Mouse (Mus musculus) yolk sac, embryonic 10.5 days (tissue): Measurements from ENCODE around the gene Snrk.
A peak's percentile ranks its signal among the peaks of the same experiment; 100 is the strongest.

ENCODE experiments used
- DNase-seq: peaks from one replicate; pipeline ENCODE4 v3.0.0-alpha.2; 2017; ENCODE audit warnings: low spot score

The Snrk gene

DNA sequence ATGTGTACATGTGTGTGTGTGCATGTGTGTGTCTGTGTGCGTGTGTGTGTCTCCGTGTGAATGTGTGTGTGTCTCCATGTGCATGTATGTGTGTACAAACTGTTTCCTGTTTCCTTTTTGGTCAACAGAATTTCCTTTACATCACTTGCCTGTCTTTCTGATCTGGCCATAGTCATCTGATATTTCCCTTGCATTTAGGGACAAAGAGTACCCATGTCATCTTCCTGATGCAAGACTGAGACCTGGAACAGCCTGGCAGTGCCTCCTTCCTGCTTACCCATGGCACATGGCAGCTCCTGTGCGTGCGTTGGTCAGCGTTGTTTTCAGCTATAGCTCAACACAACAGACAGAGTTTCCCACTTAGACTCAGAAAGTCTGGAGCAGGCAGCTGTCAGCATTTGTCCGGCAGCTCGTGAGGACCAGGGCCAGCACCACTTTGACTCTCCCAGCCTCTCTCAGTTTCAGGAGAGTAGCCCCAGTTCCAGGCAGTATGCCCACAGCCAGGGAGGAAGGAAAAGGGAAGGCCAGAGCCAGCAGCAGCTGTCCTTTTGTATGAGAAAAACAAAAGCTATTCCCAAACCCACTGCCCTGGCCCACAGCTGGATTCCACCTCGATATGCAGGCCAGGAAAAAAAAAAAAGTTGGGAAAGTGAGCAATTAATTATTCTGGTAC is 7.4 kb upstream of the Snrk start:
- no peak for DNase-seq

DNA sequence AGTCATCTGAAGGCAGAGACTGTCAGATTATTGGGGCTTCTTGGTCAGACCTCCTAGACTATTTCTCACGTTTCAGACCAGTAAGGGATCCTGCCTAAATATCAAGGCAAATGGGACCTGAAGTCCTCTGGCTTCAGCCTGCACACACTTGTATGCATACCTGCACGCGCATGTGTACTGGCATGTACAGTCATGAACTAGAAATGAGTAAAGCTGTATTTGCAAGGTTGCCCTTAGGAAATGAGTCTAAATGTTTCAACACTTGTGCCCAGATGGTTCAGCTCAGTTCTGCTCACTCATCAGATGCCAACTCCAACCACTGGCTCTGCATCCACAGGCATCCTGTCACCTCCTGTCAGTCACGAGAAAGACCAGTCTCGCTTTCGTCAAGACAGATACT is 6.6 kb upstream of the Snrk start:
- no peak for DNase-seq

DNA sequence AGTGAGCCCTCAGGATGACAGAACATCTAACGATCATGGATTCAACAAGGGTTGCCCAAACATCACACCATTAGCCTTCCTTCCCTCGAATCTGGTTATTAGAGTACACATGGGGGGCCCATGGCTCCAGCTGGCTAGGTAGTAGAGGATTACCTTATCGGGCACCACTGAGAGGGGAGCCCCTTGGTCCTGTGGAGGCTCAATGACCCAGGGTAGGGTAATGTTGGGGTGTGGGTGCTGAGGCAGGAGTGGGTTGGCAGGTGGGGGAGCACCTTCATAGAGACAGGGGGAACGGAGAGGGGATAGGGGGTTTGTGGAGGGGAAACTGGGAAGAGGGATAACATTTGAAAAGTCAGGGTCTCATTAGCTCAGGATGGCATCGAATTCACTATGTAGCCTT is 6.1 kb upstream of the Snrk start:
- no peak for DNase-seq

DNA sequence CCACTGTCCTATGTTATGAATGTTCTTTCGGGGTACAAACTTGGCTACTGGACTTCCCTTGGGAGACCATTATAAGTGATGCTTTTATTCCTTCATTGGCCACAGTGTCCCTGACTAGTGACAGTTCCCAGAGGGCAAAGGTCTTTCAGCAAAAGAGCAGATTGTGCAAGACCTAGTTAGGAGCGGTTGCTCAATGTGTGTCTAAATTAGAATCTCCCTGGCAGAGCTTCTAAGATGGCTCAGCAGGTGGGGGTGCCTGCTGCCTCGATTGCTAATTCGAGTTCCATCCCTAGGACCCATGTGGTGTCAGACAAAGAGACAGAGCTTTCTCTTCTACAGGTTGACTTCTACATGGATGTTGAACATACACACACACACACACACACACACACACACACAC is 1.5 kb upstream of the Snrk start:
- DNase-seq: peak; percentile 76

DNA sequence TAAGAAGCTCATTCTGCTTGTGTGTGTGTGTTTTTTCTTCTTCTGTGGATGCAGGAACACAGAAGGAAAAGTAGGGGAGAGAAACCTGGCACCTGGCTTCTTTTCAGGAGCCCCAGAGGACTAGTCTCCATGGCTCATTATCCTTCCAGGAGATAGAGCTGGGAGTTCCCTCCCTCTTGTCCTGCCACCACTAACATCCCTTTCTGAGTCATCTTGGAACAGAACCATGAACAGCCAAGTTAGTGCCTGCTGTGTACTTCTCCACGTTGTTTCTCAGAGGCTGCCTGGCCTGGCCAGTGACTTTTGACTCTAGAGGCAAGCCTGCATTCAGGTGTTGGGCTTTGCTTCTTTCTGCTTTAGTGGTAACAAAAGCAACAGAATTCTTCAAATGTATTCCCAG is 707 bp upstream of the Snrk start:
- no peak for DNase-seq

DNA sequence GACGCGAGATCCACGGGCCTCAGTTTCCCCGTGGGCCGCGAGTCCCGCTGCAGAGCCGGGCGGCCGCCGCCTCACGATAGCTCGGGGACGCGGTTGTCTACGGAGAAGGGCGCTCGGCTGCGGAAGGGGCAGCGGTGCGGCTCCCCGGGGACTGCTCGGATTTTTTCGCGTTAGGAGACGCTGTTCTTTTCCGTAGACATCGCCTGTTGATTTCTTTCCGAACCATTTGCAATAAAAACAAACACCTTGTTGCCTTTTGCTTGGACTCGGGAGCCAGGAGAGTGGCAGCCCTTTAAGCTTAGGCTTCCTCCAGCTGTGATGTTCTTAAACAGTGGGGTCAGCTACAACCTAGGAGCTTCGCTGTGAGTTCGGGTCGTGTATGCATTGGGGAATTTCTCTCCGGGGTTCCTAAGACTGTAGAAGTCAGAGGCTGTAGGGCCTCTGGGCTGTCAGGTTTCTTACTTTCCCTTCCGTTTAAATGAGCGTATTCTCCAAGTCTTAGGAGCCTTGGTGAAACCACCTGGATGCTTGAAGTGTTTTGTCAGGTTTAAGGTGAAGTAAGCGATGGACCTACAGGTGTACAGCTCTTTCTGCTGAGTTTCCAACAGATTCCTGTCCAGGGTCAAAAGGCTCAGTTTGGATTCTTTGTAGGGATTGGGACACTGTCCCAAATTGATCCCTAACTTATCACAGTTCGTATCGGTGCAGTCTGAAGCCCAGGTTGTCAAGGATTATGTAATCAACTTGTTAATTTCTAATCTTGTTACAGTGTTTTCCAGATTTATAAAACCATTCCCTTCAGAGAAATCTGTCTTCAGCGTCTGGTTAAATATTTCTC is 845 bp downstream of the Snrk start:
- DNase-seq: no peak

DNA sequence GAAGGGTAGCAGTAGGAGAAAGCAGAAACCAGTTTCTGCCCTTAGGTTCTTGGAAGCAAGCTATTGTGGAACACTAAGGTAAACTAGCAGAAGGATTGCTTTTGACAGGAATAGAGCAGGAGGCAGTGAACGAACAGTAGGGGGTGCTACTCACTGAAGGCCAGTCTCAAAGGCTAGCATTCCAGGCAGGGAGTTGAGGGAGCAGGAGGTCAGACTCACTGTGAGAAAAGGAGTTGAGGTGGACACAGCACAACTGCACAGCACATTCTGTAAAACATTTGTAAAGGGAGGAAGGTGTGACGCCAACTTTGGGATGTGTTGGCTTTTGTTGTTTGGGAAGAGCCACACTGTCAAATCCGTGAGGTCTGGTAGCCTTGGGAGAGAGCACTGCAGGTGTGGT is 3.0 kb downstream of the Snrk start:
- peak; percentile 68 for DNase-seq

DNA sequence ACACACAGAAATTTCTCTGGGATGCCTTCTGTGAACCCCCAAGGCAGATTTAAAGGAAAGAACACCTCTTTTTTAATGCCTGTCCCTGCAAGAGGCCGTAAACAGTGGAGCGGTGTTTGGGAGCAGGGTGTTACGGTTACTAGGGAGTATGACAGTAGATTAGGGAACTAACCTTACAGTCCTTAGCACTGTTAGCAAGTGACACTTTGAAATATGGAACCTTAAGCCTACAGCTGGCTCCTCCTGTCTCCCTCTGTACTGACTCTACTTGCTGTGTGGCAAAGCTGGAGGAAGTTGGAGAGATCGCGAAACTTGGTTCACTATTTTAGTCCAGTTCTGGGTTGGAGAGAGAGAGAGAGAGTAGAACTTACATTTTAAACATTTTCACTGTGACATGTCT is 5.0 kb downstream of the Snrk start:
- no peak for DNase-seq

DNA sequence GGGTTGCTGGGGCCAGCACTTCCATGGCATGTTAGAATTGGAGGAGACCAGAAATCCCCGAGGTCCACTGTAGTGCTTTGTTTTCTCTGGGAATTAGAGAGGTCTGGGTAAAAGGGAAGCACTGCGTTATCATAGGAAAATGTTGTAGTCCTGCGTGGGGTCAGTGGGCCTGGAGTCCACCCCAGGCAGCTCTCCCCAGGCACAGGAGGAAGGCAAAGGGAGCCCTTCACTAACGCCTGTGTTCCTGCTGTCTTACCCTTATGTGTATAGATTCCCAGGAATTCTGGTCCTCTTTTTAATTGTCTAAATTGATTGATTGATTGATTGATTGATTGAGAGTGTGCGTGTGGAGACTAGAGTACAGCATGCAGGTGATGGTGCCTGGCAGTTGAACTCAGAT is 6.1 kb downstream of the Snrk start:
- no peak for DNase-seq

DNA sequence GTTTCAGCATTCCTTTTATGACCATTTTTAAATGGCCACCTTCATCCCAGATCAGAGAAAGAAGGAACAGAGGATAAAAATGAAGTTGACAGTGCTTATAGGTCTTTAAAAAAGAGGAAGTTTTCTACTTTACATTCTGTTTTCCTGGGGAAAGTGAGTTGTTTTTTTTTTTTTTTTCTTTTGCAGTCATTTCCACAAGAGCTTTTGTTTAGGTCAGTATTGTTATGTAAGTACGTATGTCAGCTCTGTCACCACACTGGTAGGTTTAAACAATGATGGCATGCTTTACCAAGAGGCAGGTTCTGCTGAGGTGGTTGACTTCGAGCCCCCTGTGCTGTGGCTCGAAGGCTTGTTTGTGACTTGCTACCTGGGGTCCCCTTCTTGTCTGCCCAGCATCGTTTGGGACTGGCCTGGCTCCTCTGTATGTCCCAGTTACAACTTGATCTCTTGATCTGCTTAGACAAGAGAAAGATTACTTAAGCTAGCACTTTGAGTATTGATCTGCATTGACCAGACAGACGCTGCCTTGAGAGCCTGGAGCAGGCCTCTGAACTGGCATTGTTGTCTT is 8.7 kb downstream of the Snrk start:
- no peak for DNase-seq

DNA sequence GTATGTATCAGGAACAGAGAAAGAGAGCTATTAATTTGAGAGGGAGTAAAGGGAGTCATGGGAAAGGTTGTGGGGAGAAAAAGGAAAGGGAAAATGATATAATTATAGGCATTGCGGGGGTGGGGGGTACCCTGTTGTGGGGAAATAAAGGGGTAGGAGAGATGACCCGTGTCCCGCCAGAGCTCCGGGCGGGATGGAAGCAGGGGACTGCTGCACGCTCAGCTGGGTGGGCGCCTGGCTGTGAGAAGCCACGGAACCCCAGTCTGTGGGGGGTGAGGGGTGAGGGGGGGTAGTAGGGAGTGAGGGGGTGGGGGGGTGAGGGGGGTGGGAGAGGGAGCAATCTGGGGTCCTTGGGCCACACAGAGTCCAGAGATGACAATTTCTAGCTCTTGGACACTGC is 9.7 kb downstream of the Snrk start:
- DNase-seq: no peak

DNA sequence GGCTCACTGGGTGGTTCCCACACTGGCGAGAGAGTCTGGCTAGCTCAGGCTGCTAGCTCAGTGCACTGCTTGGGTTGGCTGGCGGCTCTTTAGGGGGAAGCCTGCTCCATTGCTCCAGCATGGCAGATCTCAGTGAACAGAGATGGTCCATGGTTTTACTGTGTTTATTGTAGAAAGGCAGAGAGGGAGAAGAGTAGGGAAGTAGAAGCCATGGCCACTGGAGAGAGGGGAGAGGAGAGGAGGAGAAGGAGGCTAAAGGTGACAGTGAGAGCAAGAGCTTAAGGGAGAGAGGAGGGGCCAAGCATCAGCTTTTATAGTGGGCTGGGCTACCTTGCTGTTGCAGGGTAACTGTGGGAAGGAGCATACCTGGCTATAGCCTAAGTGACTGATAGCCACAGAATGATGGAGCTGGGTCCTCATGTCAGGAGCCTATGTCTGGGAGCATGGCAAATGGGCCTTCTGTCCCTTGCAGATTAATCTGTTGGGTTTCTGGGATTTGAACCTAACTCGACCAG is 10.3 kb downstream of the Snrk start:
- DNase-seq: no peak

DNA sequence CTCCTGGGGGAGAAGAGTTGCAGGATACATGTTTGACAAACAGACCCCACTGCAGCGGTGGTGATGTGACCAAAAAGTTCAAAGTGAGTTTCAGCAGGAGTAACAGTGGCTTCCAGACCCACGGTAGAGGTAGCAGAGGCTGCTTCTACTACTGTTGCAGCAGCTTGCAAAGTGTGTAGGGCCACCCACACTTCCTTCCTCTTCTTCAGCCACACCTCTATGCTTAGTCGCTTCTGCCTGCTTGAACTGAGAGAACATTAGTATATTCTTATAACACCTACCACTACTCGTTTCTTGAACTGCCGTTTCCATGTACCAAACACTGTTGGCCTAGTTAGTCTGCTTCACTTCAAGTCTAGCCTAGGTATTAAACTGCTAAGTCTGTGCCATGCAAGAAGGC is 11.6 kb downstream of the Snrk start:
- no peak for DNase-seq

DNA sequence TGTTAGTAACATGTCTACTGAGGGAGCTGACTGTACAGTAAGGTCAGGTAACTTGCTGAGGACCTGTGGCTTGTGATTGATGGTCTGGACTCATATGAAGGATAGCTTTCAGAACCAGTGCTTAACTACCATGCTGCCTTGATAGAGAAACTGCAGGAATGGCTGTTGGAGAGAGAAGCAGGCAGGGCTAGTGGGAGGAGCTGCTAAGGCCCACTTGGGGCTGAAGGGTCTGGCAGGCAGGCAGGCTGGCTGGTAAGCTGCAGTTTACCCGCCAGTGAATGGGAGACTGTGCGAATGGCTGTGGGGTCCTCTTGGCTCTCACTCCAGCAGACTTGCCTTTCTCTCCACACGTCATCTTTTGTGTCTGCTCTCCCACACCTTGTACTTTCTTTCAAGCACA is 13.6 kb downstream of the Snrk start:
- DNase-seq: no peak

DNA sequence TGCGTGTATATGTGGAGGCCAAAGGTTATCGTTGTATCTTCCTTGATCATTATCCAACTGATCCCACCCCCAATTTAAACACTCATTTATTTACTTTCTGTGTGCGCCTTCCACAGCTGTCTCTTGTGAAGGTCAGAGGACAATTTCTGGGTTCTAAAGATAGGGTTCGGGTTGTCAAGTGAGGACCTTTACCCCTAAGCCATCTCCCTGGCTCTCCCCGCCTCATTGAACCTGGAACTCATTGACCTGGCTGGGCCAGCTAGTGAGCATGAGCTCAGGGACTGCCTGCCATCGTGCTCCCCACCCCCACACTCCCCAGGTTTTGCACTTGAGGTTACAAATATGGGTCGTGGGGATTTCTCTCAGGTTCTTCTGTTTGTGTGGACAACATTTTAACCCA is 15.1 kb downstream of the Snrk start:
- DNase-seq: peak; percentile 70

DNA sequence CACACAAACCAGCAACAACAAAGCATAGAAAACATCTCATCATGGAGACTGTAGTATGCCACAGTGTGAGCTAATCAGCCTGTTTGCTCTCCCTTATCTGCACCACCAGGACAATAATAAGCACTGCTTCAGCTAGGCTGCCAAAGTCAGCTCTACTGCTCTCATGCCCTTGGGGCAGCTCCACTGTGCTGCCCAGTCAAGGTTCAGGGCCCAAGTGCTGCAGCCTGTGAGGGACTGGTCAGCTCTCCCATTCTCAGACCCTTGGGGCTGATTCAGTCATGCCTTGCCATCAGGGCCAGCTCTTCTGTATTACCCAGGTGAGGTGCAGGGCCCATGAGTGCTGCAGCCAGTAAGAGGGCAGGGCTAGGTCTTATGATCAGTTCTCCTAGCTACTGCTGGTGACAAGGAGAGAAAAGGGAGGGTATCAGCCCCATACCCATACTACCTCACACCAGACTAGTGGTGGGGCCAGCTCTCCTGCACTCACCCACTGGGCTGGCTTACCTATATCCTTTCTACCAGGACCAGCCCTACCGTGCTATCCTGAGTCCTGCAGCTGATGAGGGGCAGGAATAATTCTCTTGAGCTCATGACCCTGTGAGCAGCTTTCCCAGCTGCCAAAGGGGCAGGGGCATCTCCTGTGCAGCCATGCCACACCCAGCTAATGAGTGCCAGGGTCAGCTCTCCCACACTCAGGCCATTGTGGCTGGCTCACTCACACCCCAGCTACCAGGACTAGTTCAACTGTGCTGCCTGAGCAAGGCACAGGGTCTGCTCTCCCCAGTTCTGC is 18.2 kb downstream of the Snrk start:
- no peak for DNase-seq

DNA sequence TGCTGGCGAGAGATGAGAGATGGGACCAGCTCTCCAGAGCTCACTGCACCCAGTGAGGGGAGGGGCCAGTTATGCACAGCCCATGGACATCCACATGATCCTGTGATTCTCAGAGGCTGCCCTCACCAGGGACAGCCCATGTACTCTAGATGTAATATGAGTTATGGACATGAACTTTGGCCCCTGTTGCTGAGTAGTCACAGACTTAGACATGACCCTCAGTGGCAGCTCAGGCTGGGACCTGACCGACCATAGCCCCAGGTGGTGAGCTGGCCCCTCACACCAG is 18.8 kb downstream of the Snrk start:
- no peak for DNase-seq

DNA sequence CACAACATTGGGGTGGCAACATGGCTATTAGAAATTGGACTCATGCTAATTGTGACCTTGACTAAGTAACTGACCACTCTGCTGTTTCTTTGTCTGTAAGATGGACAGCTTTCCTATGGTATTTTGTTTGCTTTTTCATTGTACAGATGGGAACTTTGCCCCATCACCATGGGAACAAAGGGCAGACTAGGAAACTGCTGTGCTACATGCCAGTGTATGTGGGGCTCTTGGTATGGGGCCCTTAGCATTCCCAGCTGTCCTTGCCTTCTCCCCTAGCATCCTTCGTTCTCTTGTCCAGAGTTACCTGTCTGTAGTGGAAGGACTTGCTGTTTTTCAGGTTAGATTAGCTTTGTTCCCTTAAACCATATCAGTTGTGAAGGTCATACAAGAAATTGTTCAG is 20.9 kb downstream of the Snrk start:
- no peak for DNase-seq

DNA sequence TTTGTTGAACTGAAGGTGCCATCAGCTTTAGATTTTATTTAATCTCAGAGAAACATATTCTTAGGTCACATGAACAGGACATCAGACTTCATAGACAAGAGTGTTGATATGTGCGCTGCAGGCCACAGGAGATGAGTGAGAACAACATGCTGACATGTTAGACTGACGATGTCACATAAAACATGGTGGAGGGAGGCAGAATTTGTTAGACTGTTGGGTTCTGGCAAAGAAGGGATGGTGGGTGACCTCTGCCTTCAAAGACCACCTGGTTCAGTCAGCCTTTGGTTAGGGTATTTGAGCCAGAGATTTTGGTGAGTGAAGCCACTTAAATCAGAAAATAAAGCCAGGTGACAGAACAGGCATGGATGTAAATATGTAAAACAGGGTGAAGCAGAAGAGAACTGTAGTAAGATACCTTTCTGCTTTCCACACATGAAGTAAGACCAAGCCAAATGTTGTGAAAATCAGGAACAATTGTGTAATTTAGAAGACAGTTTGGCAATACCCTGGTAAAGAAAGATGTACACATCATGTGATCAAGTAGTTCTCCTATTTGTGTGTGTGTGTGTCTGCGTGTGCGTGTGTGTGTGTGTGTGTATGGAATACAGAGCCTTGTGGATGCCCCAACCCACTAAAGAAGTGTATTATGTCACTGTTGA is 21.4 kb downstream of the Snrk start:
- DNase-seq: no peak

DNA sequence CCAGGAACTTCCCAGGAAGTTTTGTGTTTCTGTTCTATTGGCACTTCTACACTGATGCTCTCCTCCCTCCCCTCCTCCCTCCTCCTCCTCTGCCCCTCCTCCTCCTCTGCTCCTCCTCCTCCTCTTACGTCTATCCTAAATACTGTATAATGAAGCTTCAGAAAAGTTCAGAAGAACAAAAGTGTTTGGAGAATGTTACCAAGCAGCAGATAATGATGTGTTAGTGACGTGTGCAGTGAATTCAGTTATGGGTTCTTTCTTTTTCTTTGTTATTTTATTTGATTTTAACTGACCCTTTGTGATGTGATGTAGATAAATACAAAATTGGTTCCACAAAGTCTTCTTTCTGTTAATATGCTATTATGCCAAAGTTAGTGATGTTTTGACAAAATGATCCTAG is 22.2 kb downstream of the Snrk start:
- DNase-seq: no peak

DNA sequence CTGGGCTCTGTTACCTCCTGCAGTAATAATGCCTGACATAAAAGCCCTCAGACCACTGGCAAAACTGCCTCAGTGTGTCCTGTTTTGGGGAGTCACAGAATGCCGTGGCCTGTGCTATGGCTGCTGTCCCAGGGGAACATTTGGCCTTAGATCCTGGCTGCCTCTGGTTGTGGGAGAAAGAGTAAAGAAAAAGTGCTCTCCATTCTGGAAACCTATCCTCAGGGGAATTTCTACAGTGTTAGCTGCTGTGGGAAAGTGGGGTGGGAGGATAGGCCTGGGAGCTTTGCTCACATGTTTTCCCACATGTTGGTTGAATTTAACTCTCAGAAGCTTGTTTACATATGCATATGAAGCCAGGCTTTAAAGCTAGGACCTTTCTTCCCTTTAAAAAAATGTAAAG is 26.2 kb downstream of the Snrk start:
- no peak for DNase-seq

DNA sequence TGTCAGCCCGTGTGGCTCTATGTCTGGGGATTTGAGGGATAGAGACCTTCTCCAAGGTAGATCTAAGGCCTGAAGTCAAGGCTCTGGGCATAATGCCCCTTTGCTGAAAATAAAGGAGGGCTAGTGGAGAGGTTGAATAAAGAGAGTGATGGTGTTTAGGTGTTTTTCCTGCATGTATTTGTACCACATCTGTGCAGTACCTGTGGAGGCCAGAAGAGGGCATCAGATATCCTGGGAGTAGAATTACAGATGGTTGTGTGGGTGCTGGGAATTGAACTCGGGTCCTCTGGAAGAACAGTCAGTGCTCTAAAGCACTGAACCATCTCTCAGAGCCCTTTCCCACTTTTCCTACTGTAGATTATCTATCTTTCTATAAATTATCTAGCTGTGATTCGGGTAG is 27.7 kb downstream of the Snrk start:
- DNase-seq: no peak
